Mouse (Mus musculus) gastrocnemius, postnatal 10 days (tissue): ENCODE measurements around the gene 1810043G02Rik. TPM values are rescaled to one million over a fixed set of nuclear protein-coding genes. Genes with fewer than 3 reads are reported as not detected.
A peak's percentile ranks its signal among the peaks of the same experiment; 100 is the strongest.
"Not testable (repeated sequence)": the region's sequence is repeated elsewhere in the genome, so short reads cannot be mapped to it uniquely, and the experiment has no call there.

Experiments used
- DNase-seq: peaks from one replicate; pipeline ENCODE4 v3.0.0; 2021; ENCODE audit warnings: mixed read lengths
- long read RNA-seq, 2 experiments: library from polyadenylated mRNA; stranded (forward); transcript quantifications; one replicate each; pipeline ENCODE4 v2.0.0; 2021
- total RNA-seq, 2 experiments: library from RNA; stranded (reverse); gene quantifications; 2 replicates each; pipeline ENCODE4 v1.2.3; 2021

The 1810043G02Rik gene
- total RNA-seq, result 1 to 10 TPM; 5.1 to 6.3 TPM
- long read RNA-seq, experiment 1, partial matches to known transcripts, result 1 of 3 reads
- long read RNA-seq, experiment 1, other reads (novel, unspliced or antisense), result 2 of 3 reads
- long read RNA-seq, experiment 2, partial matches to known transcripts, result 1 of 1 reads
- long read RNA-seq, experiment 2, other reads (novel, unspliced or antisense), result 0 of 1 reads

DNA sequence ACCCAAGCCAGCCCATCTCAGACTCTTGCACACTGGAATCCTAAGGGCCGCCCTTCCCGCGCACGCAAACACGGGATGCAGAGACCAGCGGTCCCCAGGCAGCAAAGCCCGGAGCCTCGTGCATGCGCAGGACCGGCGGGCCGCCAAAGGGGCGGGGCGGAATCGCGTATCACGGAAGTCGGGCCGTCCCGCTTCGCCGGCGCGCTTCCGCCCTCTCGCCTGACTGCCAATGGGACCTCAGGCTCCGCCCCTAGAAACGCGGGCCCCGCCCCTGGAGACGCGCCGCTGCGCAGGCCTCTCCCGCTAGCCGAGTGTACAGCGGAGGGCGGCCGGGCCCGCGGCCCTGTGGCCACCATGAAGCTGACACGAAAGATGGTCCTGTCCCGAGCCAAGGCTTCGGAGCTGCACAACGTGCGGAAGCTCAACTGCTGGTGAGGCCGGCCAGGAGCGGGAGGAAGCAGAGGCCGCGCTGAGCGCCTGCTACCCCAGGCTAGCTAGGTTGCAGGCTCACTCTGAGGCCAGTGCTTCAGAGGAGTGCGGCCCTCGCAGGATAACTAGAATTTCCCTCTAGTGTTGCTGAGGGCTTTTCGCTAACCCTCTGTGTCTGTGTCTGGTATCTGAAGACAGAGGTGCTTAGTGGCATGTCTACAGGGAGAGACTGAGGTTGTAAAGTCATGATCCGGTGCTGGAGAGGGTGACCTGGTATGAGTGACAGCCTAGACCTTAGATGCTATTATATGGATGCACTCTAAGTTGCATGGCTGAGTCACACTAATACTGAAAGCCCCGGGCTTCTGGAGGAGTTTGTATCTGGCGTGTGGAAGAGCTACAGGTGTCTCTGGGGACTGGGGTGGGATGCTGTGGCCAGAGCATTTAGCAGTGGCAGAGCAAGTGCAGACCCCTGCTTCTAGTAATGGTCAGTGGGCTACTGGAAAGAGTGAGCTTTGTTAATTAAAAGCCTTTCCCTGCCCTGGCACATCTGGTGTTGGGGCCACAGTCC lies at the start of gene 1810043G02Rik:
TSS of gene 1810043G02Rik (plus strand) at position 174 of the 1,000 bp plus-strand sequence.
- DNase-seq, result peak; percentile 100

DNA sequence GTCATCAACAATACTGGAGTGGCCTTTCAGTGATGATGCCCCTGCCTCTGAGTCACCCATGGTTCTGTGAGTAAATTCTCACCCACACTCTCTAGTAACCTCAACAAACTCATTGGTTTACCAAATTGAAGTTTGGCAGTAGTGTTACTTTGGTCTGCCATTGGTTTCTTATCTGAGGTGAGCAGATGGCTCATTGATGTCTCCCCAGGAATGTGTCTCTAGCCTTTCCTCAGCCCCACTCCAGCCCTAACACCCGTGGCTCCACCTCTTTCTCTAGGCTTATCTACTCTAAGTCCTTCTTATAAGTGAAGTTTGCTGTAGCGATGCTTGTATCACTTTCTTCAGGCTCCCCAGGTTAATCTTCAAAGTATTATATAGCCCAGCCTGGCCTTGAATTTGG lies 38.6 kb upstream of the 1810043G02Rik start:
- no peak for DNase-seq

DNA sequence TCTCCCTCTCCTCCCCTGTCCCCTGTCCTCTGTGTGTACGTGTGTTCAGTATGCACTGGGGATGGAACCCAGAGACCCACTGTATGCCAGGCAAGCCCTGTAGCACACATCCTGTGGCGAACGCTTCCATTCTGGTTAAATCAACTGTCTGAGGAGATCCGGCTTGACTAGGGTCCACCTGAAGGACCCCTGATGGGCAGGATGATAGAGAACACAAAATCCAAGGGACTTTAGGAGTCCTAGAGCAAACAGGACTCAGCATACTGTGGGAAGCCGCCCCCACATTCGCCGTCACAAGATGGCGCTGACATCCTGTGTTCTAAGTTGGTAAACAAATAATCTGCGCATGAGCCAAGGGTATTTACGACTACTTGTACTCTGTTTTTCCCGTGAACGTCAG lies 27.9 kb upstream of the 1810043G02Rik start:
- not testable (repeated sequence) for DNase-seq

DNA sequence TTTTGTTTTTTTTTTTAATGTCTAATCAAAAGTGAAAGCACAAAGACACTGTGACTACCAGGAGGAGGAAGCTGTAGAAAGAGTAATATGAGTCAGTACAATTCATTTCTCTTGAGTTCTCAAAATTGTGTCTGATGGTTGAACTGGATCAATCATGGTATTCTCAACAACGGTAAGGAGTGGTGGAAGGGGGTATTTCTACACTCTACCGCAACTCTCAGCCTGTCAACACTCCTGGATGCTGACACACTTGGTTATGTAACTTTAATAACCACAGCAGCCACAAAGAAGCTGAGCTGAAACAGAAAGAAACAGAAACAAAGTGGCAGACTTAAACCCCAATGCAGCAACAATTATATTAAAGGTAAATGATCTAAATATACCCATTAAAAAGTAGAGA lies 15.6 kb upstream of the 1810043G02Rik start:
- no peak for DNase-seq

DNA sequence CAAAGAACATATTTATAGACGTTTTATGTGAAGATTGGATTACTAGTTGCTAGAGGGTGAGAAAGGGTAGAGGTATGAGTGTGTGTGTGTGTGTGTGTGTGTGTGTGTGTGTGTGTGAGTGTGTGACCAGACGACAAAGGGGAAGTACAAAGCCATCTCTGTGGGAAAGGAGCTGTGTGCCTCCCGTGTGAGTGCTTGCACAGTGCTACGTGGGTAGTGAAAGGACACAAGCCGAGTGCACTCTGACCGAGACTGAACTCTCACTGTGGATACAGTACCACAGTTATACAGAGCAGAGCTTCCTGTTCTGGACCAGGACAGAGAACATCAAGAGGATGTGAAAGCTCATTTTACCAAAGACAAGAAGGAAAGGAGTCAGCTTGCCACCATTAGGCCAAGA lies 14.4 kb upstream of the 1810043G02Rik start:
- no peak for DNase-seq

DNA sequence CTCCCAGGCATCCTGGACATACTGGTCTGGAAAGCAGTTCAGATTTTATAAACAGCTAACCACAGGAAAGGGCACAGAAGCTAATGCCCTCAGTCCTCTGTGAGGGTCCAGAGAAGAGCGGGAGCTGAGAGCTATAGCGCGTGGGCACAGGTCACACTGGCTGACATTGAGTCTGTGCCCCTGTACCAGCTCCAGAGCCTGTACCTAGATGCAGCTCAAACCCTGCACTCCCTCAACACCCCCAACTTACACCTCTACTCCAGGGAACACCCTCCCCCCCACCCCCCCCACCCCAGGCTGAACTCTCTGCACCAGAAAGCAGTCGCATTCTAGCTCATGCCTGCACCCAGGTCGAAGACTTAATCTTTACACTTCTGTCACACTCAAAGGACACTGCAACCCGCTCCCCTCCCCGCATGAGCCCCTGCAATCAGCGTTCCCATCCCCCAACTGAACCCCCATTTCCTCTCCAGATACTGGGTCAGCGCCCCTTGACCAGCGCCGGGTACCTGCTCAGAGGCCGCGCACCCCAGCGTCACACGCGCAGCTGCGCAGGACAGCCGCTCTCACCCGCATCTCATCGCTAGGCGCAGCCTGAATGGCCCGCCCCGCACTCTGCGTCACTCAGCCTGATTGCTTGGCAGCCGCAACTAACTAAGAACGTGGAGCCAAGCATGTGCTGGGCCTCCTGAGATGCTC lies 8.9 kb upstream of the 1810043G02Rik start:
- peak; percentile 48 for DNase-seq

DNA sequence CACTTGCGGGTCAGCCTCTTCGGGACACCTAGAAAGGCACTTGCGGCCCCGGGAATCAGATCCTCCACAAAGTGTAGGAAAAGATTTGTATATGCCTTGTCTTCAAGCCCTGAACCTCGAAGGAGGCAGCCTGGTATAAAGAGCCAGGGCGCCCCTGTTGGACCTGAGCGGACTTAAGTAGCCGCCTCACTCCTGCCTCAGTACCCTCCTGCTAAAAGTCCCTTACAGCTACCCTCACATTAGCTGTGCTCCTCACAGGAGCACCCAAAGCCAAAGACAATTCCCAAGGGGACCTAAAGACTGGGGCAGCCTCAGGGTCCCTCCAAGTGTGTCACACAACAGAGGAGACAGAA lies 8.4 kb upstream of the 1810043G02Rik start:
- no peak for DNase-seq

DNA sequence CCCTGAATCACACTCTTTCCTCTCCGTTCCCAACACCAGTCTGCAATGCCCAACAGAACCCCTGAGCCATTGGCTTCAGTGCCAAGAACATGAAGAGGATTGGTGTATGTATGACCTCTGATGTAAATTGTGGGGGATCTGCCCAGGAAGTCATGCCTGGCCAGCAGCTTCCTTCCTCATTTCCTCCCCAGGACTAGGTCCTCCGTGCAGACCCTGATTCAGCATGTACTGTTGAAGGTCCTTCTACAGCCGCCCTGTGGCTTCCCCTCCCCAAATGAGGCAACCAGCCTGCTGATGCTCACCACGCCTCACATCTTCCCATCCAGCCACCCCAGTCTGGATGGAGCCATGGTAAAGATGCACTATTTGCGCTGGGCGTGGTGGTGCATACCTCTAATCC lies 7.8 kb upstream of the 1810043G02Rik start, which contains the start of gene Trpm2:
TSS of gene Trpm2 (minus strand) at position 83 of the 400 bp plus-strand sequence.
- DNase-seq, result no peak

DNA sequence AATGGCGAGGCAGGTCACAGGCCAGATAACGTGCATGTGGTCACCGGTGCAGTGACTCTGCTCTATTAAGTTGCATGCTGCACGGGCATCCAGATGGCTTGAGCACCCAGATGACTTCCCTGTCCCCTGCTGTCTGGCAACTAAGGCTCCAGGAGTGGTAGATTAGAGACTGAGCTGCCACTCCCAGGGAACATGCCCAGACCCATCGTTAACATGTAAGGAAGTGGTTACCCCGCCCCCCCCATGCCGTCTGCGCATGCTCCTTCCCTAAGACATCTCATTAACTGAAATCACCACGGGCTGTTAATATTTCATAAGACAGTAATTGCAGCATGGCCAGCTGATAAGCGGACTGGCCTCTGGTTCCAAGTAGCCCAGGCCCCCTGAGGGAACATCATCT lies 7.1 kb upstream of the 1810043G02Rik start:
- no peak for DNase-seq

DNA sequence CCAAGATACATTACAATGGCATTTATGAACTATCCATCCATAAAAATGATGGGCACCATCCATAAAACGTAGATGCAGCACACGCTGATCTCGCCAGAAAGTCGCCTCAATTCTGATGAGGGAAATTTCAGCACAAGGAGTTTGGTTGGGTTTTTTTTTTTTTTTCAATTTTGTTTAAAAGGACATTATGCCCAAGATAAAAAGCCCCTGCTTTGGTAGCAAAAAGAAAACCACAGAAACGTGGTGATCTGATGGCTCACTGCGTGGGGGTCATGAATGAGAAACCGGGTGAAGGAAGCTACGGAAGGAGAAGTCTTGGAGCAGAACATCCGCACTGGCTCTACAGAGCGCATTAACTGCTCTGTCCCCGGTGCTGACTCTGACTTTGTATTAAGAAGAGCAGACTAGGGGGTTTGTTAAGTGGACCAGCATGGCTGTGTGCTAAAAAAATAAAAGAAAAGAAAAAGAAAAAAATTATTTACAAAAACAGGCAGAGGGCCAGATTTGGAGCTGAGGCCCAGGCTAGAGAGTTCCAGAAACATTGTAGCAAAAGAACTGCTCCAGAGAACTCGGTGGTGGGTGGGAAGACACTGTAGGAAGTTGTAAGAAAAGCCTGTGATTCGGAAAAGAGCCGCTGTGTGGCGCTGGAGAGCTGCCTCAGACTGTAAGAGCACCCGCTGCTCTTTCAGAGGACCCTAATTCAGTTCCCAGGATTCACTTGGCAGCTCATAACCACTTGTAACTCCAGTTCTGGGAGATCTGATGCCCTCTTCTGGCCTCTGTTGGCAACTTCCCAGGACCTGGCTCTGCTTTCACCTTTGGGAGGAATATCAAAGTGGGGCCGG lies 6.4 kb upstream of the 1810043G02Rik start:
- peak; percentile 42 for DNase-seq

DNA sequence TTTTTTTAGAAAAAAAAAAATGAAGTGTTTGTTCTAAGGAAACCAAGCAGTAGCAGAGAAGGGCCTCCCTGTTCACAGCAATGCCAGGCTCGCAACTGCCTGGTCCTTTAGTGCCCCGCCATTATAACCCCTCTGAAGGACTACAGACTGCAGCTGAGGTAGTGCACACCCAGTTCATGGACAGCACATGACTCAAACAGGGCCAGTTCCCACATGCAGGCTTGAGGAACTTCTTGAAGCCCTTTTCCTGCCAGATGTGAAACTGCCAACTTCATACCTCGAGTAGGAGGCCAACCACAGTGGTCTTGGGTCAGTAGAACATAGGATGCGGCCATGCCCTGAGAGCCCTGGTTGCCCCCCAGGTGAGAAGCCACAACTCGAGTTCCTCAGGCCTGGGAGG lies 4.0 kb upstream of the 1810043G02Rik start:
- DNase-seq, result no peak

DNA sequence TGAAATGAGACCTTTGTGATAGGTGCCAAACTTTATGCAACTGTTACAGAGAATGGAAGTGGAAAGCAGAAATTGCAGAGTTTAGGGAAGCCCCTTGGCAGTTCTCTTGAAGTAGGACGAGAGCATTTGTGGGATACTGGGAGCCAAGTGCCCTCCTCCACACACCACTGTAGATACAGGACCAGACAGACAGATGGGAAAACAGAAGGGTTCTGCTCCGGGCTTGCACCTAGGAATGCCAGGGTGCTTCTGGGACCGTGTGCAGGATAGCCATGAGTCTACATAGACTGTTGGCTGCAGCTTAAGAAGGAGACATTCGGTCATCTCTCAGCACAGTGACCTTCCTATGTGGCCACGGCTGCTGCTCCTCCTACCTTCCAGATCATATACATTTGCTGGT lies 3.5 kb upstream of the 1810043G02Rik start:
- DNase-seq, result no peak

DNA sequence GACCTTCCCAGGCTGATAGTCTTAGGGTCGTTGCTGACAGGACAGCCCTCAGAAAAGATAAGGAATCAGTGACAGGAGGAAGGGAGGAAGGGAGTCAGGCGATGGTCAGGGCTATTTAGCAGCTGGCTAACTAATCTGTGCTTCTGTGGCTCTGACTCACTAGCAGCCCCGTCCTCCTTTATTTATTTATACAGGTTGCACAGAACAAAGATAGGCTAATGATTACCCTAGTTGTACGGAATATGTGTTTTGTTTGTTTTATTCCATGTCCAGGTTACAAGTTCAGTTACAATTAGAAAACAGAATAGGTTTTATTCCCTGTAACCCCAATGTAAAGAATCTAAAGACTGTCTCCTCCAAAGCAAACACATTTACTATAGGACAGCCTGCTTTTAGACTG lies 2.7 kb upstream of the 1810043G02Rik start:
- no peak for DNase-seq

DNA sequence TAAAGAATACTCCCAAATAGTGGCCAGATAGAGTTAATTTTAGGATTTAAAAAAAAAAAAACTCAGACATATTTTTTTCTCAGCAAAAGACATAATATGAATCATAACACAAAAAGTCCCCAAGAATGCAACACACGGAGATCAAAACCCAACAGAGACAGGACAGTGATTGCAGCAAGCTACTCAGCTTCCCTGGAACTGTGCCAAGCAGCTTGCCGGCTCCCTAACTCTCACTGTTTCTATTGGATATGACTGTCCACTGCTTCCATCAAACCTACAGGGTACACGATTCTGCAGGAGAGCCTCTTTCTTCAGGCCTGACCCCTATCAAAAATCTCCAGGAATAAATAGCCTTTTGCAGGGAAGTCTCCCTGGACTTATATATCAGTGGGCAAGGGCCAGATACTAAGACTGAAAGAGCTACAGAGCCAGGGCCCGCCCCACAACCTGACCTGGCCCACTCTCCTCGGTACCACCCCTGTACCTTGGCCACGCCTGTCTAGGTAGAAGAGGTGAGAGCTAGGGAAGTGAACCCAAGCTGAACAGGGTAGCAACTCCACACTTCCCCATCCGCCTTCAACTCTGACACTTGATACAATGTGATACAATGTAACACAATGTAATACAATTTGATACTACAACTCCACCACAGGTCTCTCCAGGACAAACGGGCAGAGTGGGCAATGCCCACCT lies 1.7 kb upstream of the 1810043G02Rik start:
- no peak for DNase-seq

DNA sequence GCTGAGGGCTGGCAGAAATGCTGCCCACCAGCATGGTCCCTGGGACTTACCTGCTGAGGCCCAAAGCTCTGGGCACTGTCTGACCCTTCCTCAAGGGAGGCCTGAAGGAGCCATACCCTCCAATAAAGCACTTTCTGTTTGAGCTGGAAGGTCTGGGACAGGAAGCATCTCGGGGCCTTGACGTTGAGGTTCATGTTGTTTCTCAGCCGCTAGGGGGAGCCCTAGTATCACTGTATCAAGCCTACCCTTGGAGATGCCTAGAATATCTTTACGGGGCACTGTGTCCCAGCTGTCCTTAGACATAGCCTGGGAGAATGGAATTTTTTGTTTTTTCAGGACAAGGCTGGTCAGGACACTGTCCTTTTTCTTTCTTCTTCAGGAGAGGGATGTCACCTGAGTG lies 6.3 kb downstream of the 1810043G02Rik start:
- DNase-seq, result peak; percentile 74

DNA sequence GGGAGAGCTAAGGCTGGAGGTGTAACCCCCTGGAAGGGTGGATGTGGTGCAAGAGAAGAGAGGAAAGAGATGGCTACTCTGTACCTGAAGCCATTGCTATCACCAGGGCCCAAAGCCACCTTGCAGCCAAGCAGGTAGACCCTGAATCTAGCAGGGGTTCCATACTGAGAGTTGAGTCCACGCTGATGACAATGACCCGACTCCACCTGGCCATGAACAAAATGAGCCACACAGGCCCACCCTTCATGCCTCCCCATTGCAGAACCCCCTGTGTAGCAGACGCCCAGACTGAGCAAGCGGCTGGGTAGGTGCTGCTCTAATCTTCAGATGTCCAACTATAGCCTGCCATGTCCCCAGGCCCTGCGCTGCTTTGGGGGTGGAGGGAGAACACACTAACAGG lies 7.5 kb downstream of the 1810043G02Rik start:
- DNase-seq, result no peak

DNA sequence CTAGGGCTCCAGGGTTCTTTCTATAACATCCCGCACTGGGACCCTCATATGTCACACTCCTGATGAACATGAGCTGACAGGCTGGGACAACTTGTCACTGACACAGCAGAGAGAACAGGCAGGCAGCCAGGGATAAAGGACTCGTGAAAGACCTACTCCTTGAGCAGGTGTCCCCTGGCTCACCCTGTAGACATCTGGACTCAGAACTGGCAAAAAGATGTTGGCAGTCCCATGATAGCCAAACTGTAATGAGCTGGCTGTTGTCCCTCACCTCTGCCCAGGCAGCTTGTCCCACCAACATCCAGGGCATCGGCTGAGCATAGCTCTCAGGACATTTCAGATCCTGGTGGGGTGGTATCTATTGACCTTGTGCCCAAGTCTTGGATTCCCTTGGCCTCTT lies 17.3 kb downstream of the 1810043G02Rik start:
- no peak for DNase-seq

DNA sequence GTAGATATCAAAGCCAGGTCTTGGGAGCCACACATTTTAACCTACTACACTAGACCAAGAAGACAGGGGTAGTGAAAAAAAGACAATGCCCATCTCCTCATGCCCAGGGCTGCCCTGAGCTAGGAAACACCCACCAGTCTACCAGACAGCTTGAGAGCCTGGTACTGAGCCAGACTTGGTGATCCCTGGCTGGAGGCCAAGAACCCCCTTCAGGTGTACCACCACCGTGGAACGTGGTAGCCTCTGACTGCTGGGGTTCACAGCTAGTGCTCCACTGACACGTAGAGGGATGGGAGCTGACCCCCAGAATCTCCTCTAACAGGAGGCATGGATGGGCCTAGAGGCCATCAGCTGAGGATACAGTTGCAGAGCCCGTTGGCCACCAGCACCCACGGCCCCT lies 21.9 kb downstream of the 1810043G02Rik start:
- no peak for DNase-seq

DNA sequence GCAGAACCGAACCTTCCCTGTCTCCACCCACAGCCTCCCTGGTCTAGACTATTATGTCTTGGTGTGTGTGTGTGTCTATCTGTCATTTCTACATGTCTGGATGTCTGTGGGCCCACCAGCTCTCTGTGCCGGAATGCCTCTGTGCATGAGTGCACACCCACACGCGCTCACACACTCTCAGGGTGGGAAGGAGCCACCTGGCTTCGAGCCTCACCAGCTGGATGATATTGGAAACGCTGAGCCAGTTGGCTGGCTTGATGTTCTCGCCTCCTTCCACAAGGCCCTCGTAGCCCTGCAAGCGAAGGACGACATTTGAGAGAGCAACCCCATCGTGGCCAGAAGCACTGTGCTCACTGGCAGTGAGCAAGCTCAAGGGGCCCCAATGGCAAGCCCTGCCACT lies 23.5 kb downstream of the 1810043G02Rik start:
- peak; percentile 54 for DNase-seq

DNA sequence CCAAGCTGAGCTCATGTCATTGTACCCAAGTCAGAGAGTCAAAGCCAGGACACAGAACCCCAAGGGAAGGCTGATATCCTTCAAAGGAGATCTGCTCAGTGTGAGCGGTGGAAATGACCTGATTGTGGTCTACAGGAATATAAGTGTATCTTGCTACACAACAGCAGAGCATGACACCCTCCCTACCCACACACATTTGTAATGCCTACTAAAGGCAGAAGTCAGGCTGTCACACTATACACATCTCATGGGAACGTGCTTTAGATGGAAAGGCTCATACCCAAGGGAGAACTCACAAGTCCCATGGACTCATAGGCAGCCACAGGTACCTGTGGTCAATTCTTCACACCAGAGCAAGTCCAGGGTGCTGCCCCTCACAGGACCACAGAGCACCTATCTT lies 24.0 kb downstream of the 1810043G02Rik start:
- no peak for DNase-seq

DNA sequence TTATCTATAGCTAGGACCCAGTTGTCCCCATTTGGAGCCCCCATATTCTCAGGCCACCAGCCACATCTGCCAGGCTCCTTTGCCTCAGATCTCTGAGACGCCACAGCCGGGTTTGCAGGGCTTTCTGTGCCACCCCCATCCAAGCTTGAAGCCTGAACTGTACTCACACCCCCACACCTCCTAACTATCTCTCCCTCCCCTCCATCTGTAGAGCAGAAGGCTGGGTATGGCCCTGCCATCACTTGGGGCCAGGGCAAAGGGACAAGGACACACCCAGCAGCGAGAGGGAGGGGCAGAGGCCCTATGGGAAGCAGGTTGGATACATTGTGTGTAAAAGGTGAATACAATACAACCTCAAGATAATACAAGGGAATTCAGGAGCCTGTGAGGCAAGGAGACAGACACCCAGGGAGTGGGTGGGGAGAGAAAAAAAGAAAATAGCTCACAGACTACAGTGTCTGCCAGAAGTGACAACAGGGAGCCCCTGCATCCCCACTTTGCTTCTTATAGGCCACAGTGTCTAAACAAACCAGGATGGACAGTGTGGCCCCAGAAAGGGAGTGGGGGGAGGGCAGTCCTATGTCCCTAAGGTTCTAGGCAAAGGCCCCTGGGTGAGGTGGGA lies 26.3 kb downstream of the 1810043G02Rik start:
- no peak for DNase-seq
